Mouse (Mus musculus): ENCODE data around the gene Otop3.

The Otop3 gene

DNA sequence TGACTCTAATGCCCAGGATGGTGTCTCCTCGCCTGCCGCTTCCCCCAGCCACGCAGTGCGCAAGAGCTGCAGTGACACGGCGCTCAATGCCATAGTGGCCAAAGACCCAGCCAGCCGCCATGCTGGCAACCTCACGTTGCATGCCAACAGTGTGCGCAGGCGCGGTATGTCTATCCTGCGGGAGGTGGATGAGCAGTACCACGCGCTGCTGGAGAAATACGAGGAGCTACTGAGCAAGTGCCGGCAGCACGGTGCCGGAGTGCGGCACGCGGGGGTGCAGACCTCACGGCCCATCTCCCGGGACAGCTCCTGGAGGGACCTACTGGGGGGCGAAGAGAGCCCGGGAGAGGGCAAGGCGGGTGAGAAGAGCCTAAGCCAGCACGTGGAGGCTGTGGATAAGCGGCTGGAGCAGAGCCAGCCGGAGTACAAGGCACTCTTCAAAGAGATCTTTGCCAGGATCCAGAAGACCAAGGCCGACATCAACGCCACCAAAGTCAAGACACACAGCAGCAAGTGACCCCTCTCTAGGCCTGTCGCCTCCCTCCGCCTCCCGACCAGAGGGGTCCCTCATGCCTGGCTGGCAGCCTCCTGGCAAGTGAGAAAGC lies 59.3 kb downstream of the Otop3 start:
- DNase-seq (ENCODE audit: low spot score in 2 of 2): no peak
